Mouse (Mus musculus) liver, embryonic 18 days (tissue): ENCODE measurements around the gene Mtm1. TPM values are rescaled to one million over a fixed set of nuclear protein-coding genes. Genes with fewer than 3 reads are reported as not detected.

Source experiments
- polyA plus RNA-seq: library from polyadenylated mRNA; depleted of rRNA; stranded (reverse); fragments of >200 nt; gene quantifications from 2 replicates; pipeline ENCODE4 v1.2.3, GENCODE M21; 2012; rRNA removed

Mtm1 gene
- 3.2 and 3.4 TPM in 2 replicates for polyA plus RNA-seq

GRCm38 (mm10) chrX:71210467-71210866 is at the start of gene Mtm1:
Mtm1 (plus strand) TSS chrX:71210767.

DNA sequence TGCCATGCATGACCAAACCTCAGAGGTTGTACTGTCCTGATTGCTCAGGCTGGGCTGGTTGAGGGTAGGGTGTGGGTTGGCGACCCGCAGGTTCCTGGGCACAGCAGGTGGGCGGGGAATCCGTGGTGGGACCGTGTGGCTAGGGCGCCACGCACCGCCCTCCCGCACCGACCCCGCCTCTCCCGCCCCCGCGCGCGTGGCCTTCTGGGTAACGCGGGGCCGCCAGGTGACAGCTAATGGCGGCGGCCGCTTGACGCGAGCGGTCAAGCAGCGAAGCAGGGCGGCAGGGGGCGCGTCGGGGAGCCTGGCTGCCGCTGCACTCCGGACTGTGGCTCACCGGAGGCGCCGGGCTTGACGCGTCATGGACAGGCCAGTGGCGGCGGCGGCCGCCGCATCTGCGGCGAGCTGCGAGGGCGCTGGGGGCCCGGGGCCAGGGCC is 154.0 kb downstream of the Mtm1 start, which contains the start of gene Mtmr1:
Gene Mtmr1, plus strand, starts transcription at position 207 of the 438 bp plus-strand sequence.

Other genes starting within 250 kb of the Mtm1 start
- 0.44 and 0.48 TPM in 2 replicates for gene Mamld1, start 160.5 kb upstream of the Mtm1 start, polyA plus RNA-seq
- 4.1 TPM in 2 replicates for gene Mtmr1, start 154.0 kb downstream of the Mtm1 start, polyA plus RNA-seq